Mouse (Mus musculus): Measurements from ENCODE around the gene Ruvbl2. TPM values are rescaled to one million over a fixed set of nuclear protein-coding genes. Genes with fewer than 3 reads are reported as not detected.
"Not testable (repeated sequence)": the region's sequence is repeated elsewhere in the genome, so short reads cannot be mapped to it uniquely, and the experiment has no call there.

Ruvbl2 gene
- polyA plus RNA-seq, 1 experiment from 2014 or later = 104 TPM

GRCm38 (mm10) chr7:45405091-45406075, 32.5 kb downstream of the Ruvbl2 start, which contains the start of gene Kcna7:
TSS of gene Kcna7 (plus strand) at chr7:45405653.
- no peak for ATAC-seq (replicated peaks; ENCODE audit: insufficient number of reproducible peaks, low FRiP score, low TSS enrichment)

GRCm38 (mm10) chr7:45403532-45404261, 34.2 kb downstream of the Ruvbl2 start:
- Histone ChIP-seq H3K27me3 (ENCODE audit: control insufficient read depth, insufficient read depth, low read length) (peaks cover 36% of the 10 kb centered on the region), H3K36me3 (ENCODE audit: control insufficient read depth, insufficient read depth, low read length) (no peaks in the 10 kb centered on the region), H3K27ac (ENCODE audit: low read depth, low read length) (no peak overlapping the region), H3K4me2 (no peak overlapping the region), H3K9ac (ENCODE audit: low read depth, low read length) (no peak overlapping the region), H3K4me3 (ENCODE audit: low read depth, low read length) (no peak overlapping the region), H3K9me3 (replicated peaks; ENCODE audit: control insufficient read depth, low read length) (no peaks in the 10 kb centered on the region), H3K4me1 (ENCODE audit: control insufficient read depth, insufficient read depth, low read length) (peaks cover 9% of the 10 kb centered on the region; the same call in 1 of the 2 replicates)
- 48% methylated on average over 6 of the region's 6 CpGs for WGBS (ENCODE audit: insufficient replicate concordance)
- no peak for ATAC-seq (replicated peaks; ENCODE audit: insufficient number of reproducible peaks, low FRiP score, low TSS enrichment)

More at GRCm38 (mm10) chr7:45405091-45406075, 32.5 kb downstream of the Ruvbl2 start, which contains the start of gene Kcna7:
- Histone ChIP-seq H3K9me3 (replicated peaks; ENCODE audit: control insufficient read depth, low read length) (no peaks in the 10 kb centered on the region), H3K27ac (ENCODE audit: low read depth, low read length) (no peak within 1 kb of the TSS), H3K4me2 (peak within 1 kb of the TSS; percentile 77), H3K36me3 (ENCODE audit: control insufficient read depth, insufficient read depth, low read length) (no peaks in the 10 kb centered on the region), H3K4me3 (ENCODE audit: low read depth, low read length) (peak within 1 kb of the TSS; percentile 49), H3K9ac (ENCODE audit: low read depth, low read length) (peak within 1 kb of the TSS; percentile 62), H3K4me1 (ENCODE audit: control insufficient read depth, insufficient read depth, low read length) (peaks cover 9% of the 10 kb centered on the region; the same call in 1 of the 2 replicates), H3K27me3 (ENCODE audit: control insufficient read depth, insufficient read depth, low read length) (peaks cover 50% of the 10 kb centered on the region)
- whole genome bisulfite sequencing (ENCODE audit: insufficient replicate concordance) = 14% methylated on average over 28 of the region's 28 CpGs

- Histone ChIP-seq H3K27me3 (ENCODE audit: control insufficient read depth, insufficient read depth, low read length) (peaks cover 15% of the 10 kb centered on the region), H3K36me3 (ENCODE audit: control insufficient read depth, insufficient read depth, low read length) (no peaks in the 10 kb centered on the region), H3K9me3 (replicated peaks; ENCODE audit: control insufficient read depth, low read length) (no peaks in the 10 kb centered on the region), H3K4me2 (no peak overlapping the region), H3K4me1 (ENCODE audit: control insufficient read depth, insufficient read depth, low read length) (peaks cover 8% of the 10 kb centered on the region; the same call in 1 of the 2 replicates), H3K9ac (ENCODE audit: low read depth, low read length) (no peak overlapping the region), H3K27ac (ENCODE audit: low read depth, low read length) (no peak overlapping the region), H3K4me3 (ENCODE audit: low read depth, low read length) (no peak overlapping the region)
- ATAC-seq (replicated peaks; ENCODE audit: insufficient number of reproducible peaks, low FRiP score, low TSS enrichment) = no peak
- WGBS (ENCODE audit: insufficient replicate concordance) = 69% methylated on average over 10 of the region's 10 CpGs
These were observed 36.3 kb downstream of the Ruvbl2 start for GRCm38 (mm10) chr7:45401521-45402085.

GRCm38 (mm10) chr7:45396787-45397186, 41.1 kb downstream of the Ruvbl2 start:
- peaks cover 15% of the 10 kb centered on the region for H3K4me1 ChIP-seq (ENCODE audit: control insufficient read depth, insufficient read depth, low read length)
- H3K36me3 ChIP-seq (ENCODE audit: control insufficient read depth, insufficient read depth, low read length) = peaks cover 4% of the 10 kb centered on the region; the same call in 1 of the 2 replicates
- no peak overlapping the region for H3K27ac ChIP-seq (ENCODE audit: low read depth, low read length)
- no peak for ATAC-seq (replicated peaks; ENCODE audit: insufficient number of reproducible peaks, low FRiP score, low TSS enrichment)
- H3K27me3 ChIP-seq (ENCODE audit: control insufficient read depth, insufficient read depth, low read length) = no peaks in the 10 kb centered on the region
- no peak overlapping the region for H3K4me2 ChIP-seq
- no peak overlapping the region for H3K4me3 ChIP-seq (ENCODE audit: low read depth, low read length)
- no peaks in the 10 kb centered on the region for H3K9me3 ChIP-seq (replicated peaks; ENCODE audit: control insufficient read depth, low read length)
- 82% methylated on average over 2 of the region's 2 CpGs for WGBS (ENCODE audit: insufficient replicate concordance)
- no peak overlapping the region for H3K9ac ChIP-seq (ENCODE audit: low read depth, low read length)

GRCm38 (mm10) chr7:45396337-45396775, 41.5 kb downstream of the Ruvbl2 start:
- not testable (repeated sequence) for H3K9me3 ChIP-seq (replicated peaks; ENCODE audit: control insufficient read depth, low read length); H3K9ac ChIP-seq (ENCODE audit: low read depth, low read length); ATAC-seq (replicated peaks; ENCODE audit: insufficient number of reproducible peaks, low FRiP score, low TSS enrichment); H3K36me3 ChIP-seq (ENCODE audit: control insufficient read depth, insufficient read depth, low read length); H3K27me3 ChIP-seq (ENCODE audit: control insufficient read depth, insufficient read depth, low read length)
- WGBS (ENCODE audit: insufficient replicate concordance) = 8% methylated on average over 3 of the region's 3 CpGs
- Histone ChIP-seq H3K4me3 (ENCODE audit: low read depth, low read length) (peak overlapping the region; percentile 80), H3K27ac (ENCODE audit: low read depth, low read length) (peak overlapping the region; percentile 69; the same call in 1 of the 2 replicates), H3K4me1 (ENCODE audit: control insufficient read depth, insufficient read depth, low read length) (peaks cover 15% of the 10 kb centered on the region), H3K4me2 (peak overlapping the region; percentile 67)

- H3K4me2 ChIP-seq = peak within 1 kb of the TSS; percentile 99
- H3K27me3 ChIP-seq (ENCODE audit: control insufficient read depth, insufficient read depth, low read length) = no peaks in the 10 kb centered on the region
- H3K9ac ChIP-seq (ENCODE audit: low read depth, low read length) = peak within 1 kb of the TSS; percentile 91
- under 1% methylated on average over 60 of the region's 60 CpGs for WGBS (ENCODE audit: insufficient replicate concordance)
- no peaks in the 10 kb centered on the region for H3K9me3 ChIP-seq (replicated peaks; ENCODE audit: control insufficient read depth, low read length)
- peak within 1 kb of the TSS; percentile 99 for H3K27ac ChIP-seq (ENCODE audit: low read depth, low read length)
- peaks cover 15% of the 10 kb centered on the region for H3K4me1 ChIP-seq (ENCODE audit: control insufficient read depth, insufficient read depth, low read length)
- peak; percentile 93 for ATAC-seq (replicated peaks; ENCODE audit: insufficient number of reproducible peaks, low FRiP score, low TSS enrichment)
- H3K4me3 ChIP-seq (ENCODE audit: low read depth, low read length) = peak within 1 kb of the TSS; percentile 80
- H3K36me3 ChIP-seq (ENCODE audit: control insufficient read depth, insufficient read depth, low read length) = peaks cover 8% of the 10 kb centered on the region
These were observed 42.1 kb downstream of the Ruvbl2 start, which contains the start of gene Snrnp70 for GRCm38 (mm10) chr7:45395578-45396336. TSS of gene Snrnp70 (minus strand) at chr7:45395742.

GRCm38 (mm10) chr7:45395129-45395541, 42.8 kb downstream of the Ruvbl2 start:
- H3K4me3 ChIP-seq (ENCODE audit: low read depth, low read length) = peak overlapping the region; percentile 80
- H3K4me1 ChIP-seq (ENCODE audit: control insufficient read depth, insufficient read depth, low read length) = peaks cover 15% of the 10 kb centered on the region
- H3K36me3 ChIP-seq (ENCODE audit: control insufficient read depth, insufficient read depth, low read length) = peaks cover 14% of the 10 kb centered on the region
- no peaks in the 10 kb centered on the region for H3K27me3 ChIP-seq (ENCODE audit: control insufficient read depth, insufficient read depth, low read length)
- H3K27ac ChIP-seq (ENCODE audit: low read depth, low read length) = peak overlapping the region; percentile 99
- peak overlapping the region; percentile 99 for H3K4me2 ChIP-seq
- WGBS (ENCODE audit: insufficient replicate concordance) = under 1% methylated on average over 19 of the region's 20 CpGs
- ATAC-seq (replicated peaks; ENCODE audit: insufficient number of reproducible peaks, low FRiP score, low TSS enrichment) = peak; percentile 62
- H3K9ac ChIP-seq (ENCODE audit: low read depth, low read length) = peak overlapping the region; percentile 91
- H3K9me3 ChIP-seq (replicated peaks; ENCODE audit: control insufficient read depth, low read length) = no peaks in the 10 kb centered on the region

Data from heart, embryonic 11.5 days (tissue).